ENCODE assay signal across 9 mouse cellular contexts in genomic region chr2:164967761-164968440, GRCm38 (mm10). TPM values are rescaled to one million over a fixed set of nuclear protein-coding genes. Genes with fewer than 3 reads are reported as not detected.
DNase-seq lines count a peak whose midpoint lies in the region; ATAC-seq lines count a peak whose summit lies in the region.
"Had no signal": no experiment of that assay in that cellular context is flagged by ENCODE, and none has a peak within 500 bp of the region (broad histone marks: within the 10 kb centered on the region; RNA-seq: fewer than 3 reads in every experiment).

No protein-coding gene starts in this region.

- H3K27ac ChIP-seq in lung, embryonic 16.5 days (ENCODE audit: low read length): no peak overlapping the region
- H3K27ac ChIP-seq in forebrain, embryonic 13.5 days: peak overlapping the region; percentile 21
- peak overlapping the region; percentile 95 for H3K27ac ChIP-seq in midbrain, embryonic 15.5 days
- H3K27ac ChIP-seq: macrophage had no signal

- peak; percentile 47 for ATAC-seq in lung, embryonic 16.5 days (ENCODE audit: low read depth)
- peak; percentile 54; the same call in 1 of the 2 replicates for ATAC-seq in forebrain, embryonic 13.5 days
- peak; percentile 76 for ATAC-seq in midbrain, embryonic 15.5 days (replicated peaks)
- no peak for ATAC-seq in megakaryocyte, adult 5-6 weeks (ENCODE audit: poor library complexity, severe bottlenecking)

- H3K4me2 ChIP-seq in lung, embryonic 16.5 days (ENCODE audit: low read depth, low read length): peak overlapping the region; percentile 45
- H3K4me2 ChIP-seq in forebrain, embryonic 13.5 days: peak overlapping the region; percentile 69
- H3K4me2 ChIP-seq in midbrain, embryonic 15.5 days: peak overlapping the region; percentile 75

- no peak for DNase-seq in lung, adult 18-20 months
- DNase-seq in layer of hippocampus, postnatal 36 days: peak; percentile 73 to 74
- DNase-seq in thymus, postnatal 4 days: no peak
- no peak for DNase-seq in kidney, postnatal 10 days

- no peaks in the 10 kb centered on the region for H3K4me1 ChIP-seq in lung, embryonic 16.5 days (replicated peaks; ENCODE audit: control insufficient read depth, insufficient read depth, low read length)
- H3K4me1 ChIP-seq in forebrain, embryonic 13.5 days: peaks cover 71% of the 10 kb centered on the region
- H3K4me1 ChIP-seq in midbrain, embryonic 15.5 days: peaks cover 80% of the 10 kb centered on the region

- peaks cover 61% of the 10 kb centered on the region for H3K27me3 ChIP-seq in lung, embryonic 16.5 days (ENCODE audit: control insufficient read depth, insufficient read depth, low read depth, low read length)
- peaks cover 74% of the 10 kb centered on the region for H3K27me3 ChIP-seq in forebrain, embryonic 13.5 days
- H3K27me3 ChIP-seq in midbrain, embryonic 15.5 days (replicated peaks): 0 out of 2 replicates have a peak, but pooled peaks cover 4% of the 10 kb centered on the region

- H3K4me3 ChIP-seq in lung, embryonic 16.5 days (ENCODE audit: low read length): peak overlapping the region; percentile 28; the same call in 1 of the 2 replicates
- peak overlapping the region; percentile 41 for H3K4me3 ChIP-seq in forebrain, embryonic 13.5 days
- H3K4me3 ChIP-seq in midbrain, embryonic 15.5 days: peak overlapping the region; percentile 71

- H3K9me3 ChIP-seq in lung, embryonic 16.5 days (ENCODE audit: control insufficient read depth, low read length): no peaks in the 10 kb centered on the region
- no peaks in the 10 kb centered on the region for H3K9me3 ChIP-seq in forebrain, embryonic 13.5 days (replicated peaks)
- H3K9me3 ChIP-seq in midbrain, embryonic 15.5 days: no peaks in the 10 kb centered on the region

- no peak overlapping the region for H3K9ac ChIP-seq in lung, embryonic 16.5 days (ENCODE audit: low read length)
- H3K9ac ChIP-seq in forebrain, embryonic 13.5 days: peak overlapping the region; percentile 61
- peak overlapping the region; percentile 76 for H3K9ac ChIP-seq in midbrain, embryonic 15.5 days

- no peaks in the 10 kb centered on the region for H3K36me3 ChIP-seq in lung, embryonic 16.5 days (ENCODE audit: control insufficient read depth, insufficient read depth, low read length)
- no peaks in the 10 kb centered on the region for H3K36me3 ChIP-seq in forebrain, embryonic 13.5 days (ENCODE audit: poor library complexity, severe bottlenecking)
- no peaks in the 10 kb centered on the region for H3K36me3 ChIP-seq in midbrain, embryonic 15.5 days (replicated peaks)

- 3% methylated on average over 64 of the region's 65 CpGs for WGBS in lung, embryonic 16.5 days
- WGBS in forebrain, embryonic 13.5 days: 1% methylated on average over 65 of the region's 65 CpGs
- WGBS in midbrain, embryonic 15.5 days: under 1% methylated on average over 62 of the region's 65 CpGs

RNA-seq across cellular contexts. Expression of gene Slc12a5, which starts 7.3 kb away (rescaled TPM):
- 0.47 and 0.53 TPM in 2 replicates for polyA plus RNA-seq in lung, embryonic 16.5 days (2015; fragmentation: Nextera tagmentation; extraction: Ambion mirVana)
- 5.7 and 8.8 TPM in 2 replicates for polyA plus RNA-seq in forebrain, embryonic 13.5 days (2015; fragmentation: Nextera tagmentation; extraction: Ambion mirVana)
- total RNA-seq in layer of hippocampus, postnatal 36 days (2021): 100 to 1,000 TPM; 398 to 404 TPM
- polyA plus RNA-seq in midbrain, embryonic 15.5 days (2015; fragmentation: Nextera tagmentation; extraction: Ambion mirVana): 63.8 and 64.0 TPM in 2 replicates
- 0.91 and 1.3 TPM in 2 replicates for total RNA-seq in megakaryocyte, adult 5-6 weeks (2015)
- total RNA-seq in megakaryocyte, adult 5-6 weeks (2017): 0.48 and 0.89 TPM in 2 replicates
- polyA plus RNA-seq: macrophage had no signal

RNA-seq across cellular contexts. Expression of gene Mmp9, which starts 27.3 kb away (rescaled TPM):
- 2.0 and 7.8 TPM in 2 replicates for polyA plus RNA-seq in lung, embryonic 16.5 days (2015; fragmentation: Nextera tagmentation; extraction: Ambion mirVana)
- polyA plus RNA-seq in forebrain, embryonic 13.5 days (2015; fragmentation: Nextera tagmentation; extraction: Ambion mirVana): 8.6 and 10.6 TPM in 2 replicates
- 1 to 10 TPM; 2.0 to 2.9 TPM for total RNA-seq in layer of hippocampus, postnatal 36 days (2021)
- 28.9 and 34.3 TPM in 2 replicates for polyA plus RNA-seq in midbrain, embryonic 15.5 days (2015; fragmentation: Nextera tagmentation; extraction: Ambion mirVana)
- total RNA-seq in megakaryocyte, adult 5-6 weeks (2015): 326 and 367 TPM in 2 replicates
- 217 and 317 TPM in 2 replicates for total RNA-seq in megakaryocyte, adult 5-6 weeks (2017)

RNA-seq across cellular contexts. Expression of gene Zfp335, which starts 56.3 kb away (rescaled TPM):
- polyA plus RNA-seq in lung, embryonic 16.5 days (2015; fragmentation: Nextera tagmentation; extraction: Ambion mirVana): 14.3 and 14.6 TPM in 2 replicates
- polyA plus RNA-seq in forebrain, embryonic 13.5 days (2015; fragmentation: Nextera tagmentation; extraction: Ambion mirVana): 12.2 and 15.1 TPM in 2 replicates
- total RNA-seq in layer of hippocampus, postnatal 36 days (2021): 10 to 100 TPM; 23.8 to 29.7 TPM
- polyA plus RNA-seq in midbrain, embryonic 15.5 days (2015; fragmentation: Nextera tagmentation; extraction: Ambion mirVana): 17.8 and 18.9 TPM in 2 replicates
- 15.6 and 16.1 TPM in 2 replicates for total RNA-seq in megakaryocyte, adult 5-6 weeks (2015)
- 9.4 and 10.0 TPM in 2 replicates for total RNA-seq in megakaryocyte, adult 5-6 weeks (2017)

Comparison
In these comparisons a context has a peak if more than half of its experiments do, and no peak if none do; other contexts are left out.
1. DNase-seq: peak in layer of hippocampus, postnatal 36 days (2 of 2); none in lung, adult 18-20 months (0 of 2), thymus, postnatal 4 days (single experiment) and kidney, postnatal 10 days (single experiment).
2. Peak in every context shown above with its lines, with median percentiles within 50 percentile points of each other: H3K4me2 ChIP-seq and H3K4me3 ChIP-seq.